Mouse (Mus musculus): ENCODE measurements around the gene Osbpl3. TPM values are rescaled to one million over a fixed set of nuclear protein-coding genes. Genes with fewer than 3 reads are reported as not detected.
"Not testable (repeated sequence)": the region's sequence is repeated elsewhere in the genome, so short reads cannot be mapped to it uniquely, and the experiment has no call there.

The Osbpl3 gene
- total and polyA plus RNA-seq, 2 experiments = 0.15 to 0.83 TPM

GRCm38 (mm10) chr6:50445616-50446015 lies 10.4 kb downstream of the Osbpl3 start:
- 34% methylated on average over 2 of the region's 2 CpGs for WGBS
- no peak overlapping the region for H3K27ac ChIP-seq (replicated peaks; ENCODE audit: insufficient read depth, low read depth, low read length)
- TF ChIP-seq POLR2A (IDR thresholded peaks at IDR 0.05; ENCODE audit: extremely low read depth, insufficient read depth, low read length) (no peak), CTCF (IDR thresholded peaks at IDR 0.05; ENCODE audit: low read depth, low read length) (no peak)

GRCm38 (mm10) chr6:50440966-50441862 lies 14.8 kb downstream of the Osbpl3 start:
- WGBS = 96% methylated on average over 5 of the region's 5 CpGs

More at GRCm38 (mm10) chr6:50445616-50446015, 10.4 kb downstream of the Osbpl3 start:
- DNase-seq (ENCODE audit: extremely low read depth, low read depth, low spot score) = peak; percentile 70
- Histone ChIP-seq H3K36me3 (ENCODE audit: control insufficient read depth, insufficient read depth, low read length) (no peaks in the 10 kb centered on the region), H3K4me1 (ENCODE audit: control insufficient read depth, insufficient read depth, low read length) (no peaks in the 10 kb centered on the region), H3K9ac (ENCODE audit: low read depth, low read length) (no peak overlapping the region), H3K79me2 (ENCODE audit: control insufficient read depth, insufficient read depth, low read length) (no peaks in the 10 kb centered on the region), H3K27me3 (ENCODE audit: control insufficient read depth, insufficient read depth, low read length) (no peaks in the 10 kb centered on the region), H3K4me3 (ENCODE audit: insufficient read depth, low read depth, low read length) (no peak overlapping the region)

GRCm38 (mm10) chr6:50440197-50440596 lies 15.8 kb downstream of the Osbpl3 start:
- H3K4me1 ChIP-seq (ENCODE audit: control insufficient read depth, insufficient read depth, low read length) = peaks cover 5% of the 10 kb centered on the region
- no peak for DNase-seq (ENCODE audit: extremely low read depth, low read depth, low spot score)
- H3K27ac ChIP-seq (replicated peaks; ENCODE audit: insufficient read depth, low read depth, low read length) = no peak overlapping the region
- H3K36me3 ChIP-seq (ENCODE audit: control insufficient read depth, insufficient read depth, low read length) = no peaks in the 10 kb centered on the region
- no peaks in the 10 kb centered on the region for H3K79me2 ChIP-seq (ENCODE audit: control insufficient read depth, insufficient read depth, low read length)
- WGBS = 91% methylated on average over 7 of the region's 7 CpGs
- no peaks in the 10 kb centered on the region for H3K27me3 ChIP-seq (ENCODE audit: control insufficient read depth, insufficient read depth, low read length)
- no peak overlapping the region for H3K4me3 ChIP-seq (ENCODE audit: insufficient read depth, low read depth, low read length)
- H3K9ac ChIP-seq (ENCODE audit: low read depth, low read length) = no peak overlapping the region
- TF ChIP-seq POLR2A (IDR thresholded peaks at IDR 0.05; ENCODE audit: extremely low read depth, insufficient read depth, low read length) = no peak
- no peak for TF ChIP-seq CTCF (IDR thresholded peaks at IDR 0.05; ENCODE audit: low read depth, low read length)

More at GRCm38 (mm10) chr6:50440966-50441862, 14.8 kb downstream of the Osbpl3 start:
- H3K9ac ChIP-seq (ENCODE audit: low read depth, low read length) = no peak overlapping the region
- H3K27ac ChIP-seq (replicated peaks; ENCODE audit: insufficient read depth, low read depth, low read length) = no peak overlapping the region
- H3K36me3 ChIP-seq (ENCODE audit: control insufficient read depth, insufficient read depth, low read length) = no peaks in the 10 kb centered on the region
- H3K4me1 ChIP-seq (ENCODE audit: control insufficient read depth, insufficient read depth, low read length) = peaks cover 5% of the 10 kb centered on the region
- TF ChIP-seq POLR2A (IDR thresholded peaks at IDR 0.05; ENCODE audit: extremely low read depth, insufficient read depth, low read length) = no peak
- TF ChIP-seq CTCF (IDR thresholded peaks at IDR 0.05; ENCODE audit: low read depth, low read length) = no peak
- H3K4me3 ChIP-seq (ENCODE audit: insufficient read depth, low read depth, low read length) = no peak overlapping the region
- H3K27me3 ChIP-seq (ENCODE audit: control insufficient read depth, insufficient read depth, low read length) = no peaks in the 10 kb centered on the region
- DNase-seq (ENCODE audit: extremely low read depth, low read depth, low spot score) = no peak
- H3K79me2 ChIP-seq (ENCODE audit: control insufficient read depth, insufficient read depth, low read length) = no peaks in the 10 kb centered on the region

- not testable (repeated sequence) for H3K27ac ChIP-seq (replicated peaks; ENCODE audit: insufficient read depth, low read depth, low read length); H3K79me2 ChIP-seq (ENCODE audit: control insufficient read depth, insufficient read depth, low read length); H3K9ac ChIP-seq (ENCODE audit: low read depth, low read length); H3K4me1 ChIP-seq (ENCODE audit: control insufficient read depth, insufficient read depth, low read length); H3K36me3 ChIP-seq (ENCODE audit: control insufficient read depth, insufficient read depth, low read length); H3K27me3 ChIP-seq (ENCODE audit: control insufficient read depth, insufficient read depth, low read length); H3K4me3 ChIP-seq (ENCODE audit: insufficient read depth, low read depth, low read length)
- WGBS = 34% methylated on average over 4 of the region's 4 CpGs
- DNase-seq (ENCODE audit: extremely low read depth, low read depth, low spot score) = peak; percentile 76
These were observed 17.1 kb downstream of the Osbpl3 start for GRCm38 (mm10) chr6:50438900-50439299.

GRCm38 (mm10) chr6:50437815-50438214 lies 18.2 kb downstream of the Osbpl3 start:
- DNase-seq (ENCODE audit: extremely low read depth, low read depth, low spot score) = peak; percentile 99
- Histone ChIP-seq H3K79me2 (ENCODE audit: control insufficient read depth, insufficient read depth, low read length) (no peaks in the 10 kb centered on the region), H3K4me3 (ENCODE audit: insufficient read depth, low read depth, low read length) (no peak overlapping the region), H3K9ac (ENCODE audit: low read depth, low read length) (no peak overlapping the region), H3K36me3 (ENCODE audit: control insufficient read depth, insufficient read depth, low read length) (no peaks in the 10 kb centered on the region), H3K4me1 (ENCODE audit: control insufficient read depth, insufficient read depth, low read length) (peaks cover 5% of the 10 kb centered on the region), H3K27ac (replicated peaks; ENCODE audit: insufficient read depth, low read depth, low read length) (no peak overlapping the region), H3K27me3 (ENCODE audit: control insufficient read depth, insufficient read depth, low read length) (no peaks in the 10 kb centered on the region)
- WGBS = 31% methylated on average over 2 of the region's 2 CpGs
- TF ChIP-seq CTCF (IDR thresholded peaks at IDR 0.05; ENCODE audit: low read depth, low read length) = no peak
- TF ChIP-seq POLR2A (IDR thresholded peaks at IDR 0.05; ENCODE audit: extremely low read depth, insufficient read depth, low read length) = no peak

- no peaks in the 10 kb centered on the region for H3K79me2 ChIP-seq (ENCODE audit: control insufficient read depth, insufficient read depth, low read length)
- peaks cover 5% of the 10 kb centered on the region for H3K4me1 ChIP-seq (ENCODE audit: control insufficient read depth, insufficient read depth, low read length)
- H3K9ac ChIP-seq (ENCODE audit: low read depth, low read length) = no peak overlapping the region
- no peak for DNase-seq (ENCODE audit: extremely low read depth, low read depth, low spot score)
- 73% methylated on average over 2 of the region's 2 CpGs for WGBS
- TF ChIP-seq POLR2A (IDR thresholded peaks at IDR 0.05; ENCODE audit: extremely low read depth, insufficient read depth, low read length) (no peak), CTCF (IDR thresholded peaks at IDR 0.05; ENCODE audit: low read depth, low read length) (0 out of 2 replicates have a peak, but pooled peaks have one; percentile 5)
- H3K27ac ChIP-seq (replicated peaks; ENCODE audit: insufficient read depth, low read depth, low read length) = no peak overlapping the region
- no peaks in the 10 kb centered on the region for H3K36me3 ChIP-seq (ENCODE audit: control insufficient read depth, insufficient read depth, low read length)
- no peak overlapping the region for H3K4me3 ChIP-seq (ENCODE audit: insufficient read depth, low read depth, low read length)
- no peaks in the 10 kb centered on the region for H3K27me3 ChIP-seq (ENCODE audit: control insufficient read depth, insufficient read depth, low read length)
These were observed 19.3 kb downstream of the Osbpl3 start for GRCm38 (mm10) chr6:50436661-50437060.
